Mouse (Mus musculus) urinary bladder, adult 18-20 months (tissue): Measurements from ENCODE around the gene Apoc2.

ENCODE experiments used
- DNase-seq, 2 experiments: peaks; one replicate each; pipeline ENCODE4 v3.0.0; 2022; ENCODE audit warnings: low spot score in 2 of 2, mixed read lengths in 2 of 2

The Apoc2 gene

GRCm38 (mm10) chr7:19628536-19629360 lies 49.0 kb downstream of the Apoc2 start:
- DNase-seq = peak; percentile 94 to 97

DNA sequence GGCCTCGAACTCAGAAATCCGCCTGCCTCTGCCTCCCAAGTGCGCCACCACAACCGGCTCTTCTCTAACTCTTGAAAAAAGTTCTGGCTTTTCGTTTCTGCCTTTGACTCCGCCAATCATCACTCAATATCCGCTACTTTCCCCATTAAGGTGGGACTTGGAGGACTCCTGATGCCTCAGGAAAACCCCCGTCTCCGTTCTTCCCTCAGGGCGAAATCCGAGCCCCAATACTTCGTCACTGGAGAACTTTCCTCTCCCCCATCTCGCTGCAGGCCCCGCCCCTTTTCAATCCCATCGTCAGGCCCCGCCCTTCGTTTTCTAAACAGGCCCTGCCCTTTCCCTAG lies 49.6 kb downstream of the Apoc2 start:
- DNase-seq = no peak

- no peak for DNase-seq
Measured at GRCm38 (mm10) chr7:19627721-19628120, 50.0 kb downstream of the Apoc2 start.

DNA sequence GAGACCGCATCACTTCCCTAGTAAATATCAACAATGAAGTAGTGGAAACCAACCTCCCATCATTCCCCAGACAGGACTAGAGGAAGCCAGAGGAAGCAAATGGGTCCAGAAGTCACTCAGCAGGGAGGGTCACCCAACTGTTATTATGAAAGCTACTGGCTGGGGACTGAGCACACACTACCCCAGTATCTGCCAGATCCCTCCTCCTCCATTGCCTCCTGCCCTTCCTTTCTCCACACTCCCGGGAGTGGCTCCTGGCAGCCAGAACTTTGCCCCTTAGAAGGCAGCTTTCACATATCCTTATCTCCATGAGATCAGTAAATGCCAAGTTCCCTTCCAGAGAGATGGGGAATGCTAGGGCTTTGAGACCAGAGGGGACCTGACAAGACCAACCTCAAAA lies 54.3 kb downstream of the Apoc2 start:
- DNase-seq = no peak

GRCm38 (mm10) chr7:19622241-19622640 lies 55.5 kb downstream of the Apoc2 start:
- DNase-seq = no peak
